Mouse (Mus musculus) cortical plate, adult 2 months (tissue): Measurements from ENCODE around the gene Braf. TPM values are rescaled to one million over a fixed set of nuclear protein-coding genes. Genes with fewer than 3 reads are reported as not detected.

Source experiments
- H3K27ac ChIP-seq: fragments of 200-500 bp; 2 replicates; pipeline ENCODE4 v1.5.1; 2012; ENCODE audit warnings: low read length, control low read depth, inconsistent platforms; ENCODE audit not compliant: insufficient read depth
- H3K4me1 ChIP-seq: fragments of 200-500 bp; 2 replicates; pipeline ENCODE4 v1.6.1; 2011; ENCODE audit warnings: low read length; ENCODE audit not compliant: control insufficient read depth, insufficient read depth
- H3K4me3 ChIP-seq: fragments of 200-500 bp; 2 replicates; pipeline ENCODE4 v1.5.1; 2011; ENCODE audit warnings: mild to moderate bottlenecking, low read length, control low read depth; ENCODE audit not compliant: insufficient read depth
- CTCF ChIP-seq: fragments of 200-500 bp; IDR thresholded peaks from 2 replicates; pipeline ENCODE4 v1.5.1; 2011; ENCODE audit warnings: mild to moderate bottlenecking, control low read depth, low read length; ENCODE audit not compliant: insufficient read depth; ENCODE audit errors: extremely low read depth
- POLR2A ChIP-seq: fragments of 200-500 bp; IDR thresholded peaks from 2 replicates; pipeline ENCODE4 v1.6.1; 2011; ENCODE audit warnings: mild to moderate bottlenecking, low read length, control low read depth; ENCODE audit not compliant: insufficient read depth; ENCODE audit errors: extremely low read depth
- polyA plus RNA-seq: library from polyadenylated mRNA; depleted of rRNA; stranded (reverse); fragments of >200 nt; gene quantifications from 2 replicates; pipeline ENCODE4 v1.2.3, GENCODE M21; 2012

Braf gene
- polyA plus RNA-seq, 1 experiment, result 38.5 TPM

DNA sequence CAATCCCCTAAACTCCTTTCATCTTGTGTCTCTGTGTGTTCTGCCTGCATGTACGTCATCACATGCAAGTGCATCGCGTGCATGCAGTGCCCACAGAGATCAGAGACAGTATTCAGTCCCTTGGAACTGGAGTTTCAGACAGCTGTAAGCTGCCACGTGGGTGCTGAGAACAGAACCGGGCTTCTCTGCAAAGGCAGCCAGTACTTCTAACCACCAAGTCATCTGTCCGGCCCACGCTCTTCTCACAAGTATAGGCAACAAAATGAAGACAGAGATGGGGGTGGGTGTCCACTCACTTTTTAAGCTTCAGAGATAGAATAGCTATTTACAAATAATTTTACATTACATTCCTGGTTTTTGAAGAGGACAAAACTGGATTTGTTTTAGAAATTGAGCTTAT lies 50.2 kb downstream of the Braf start:
- TF ChIP-seq POLR2A (no peak), CTCF (no peak)
- Histone ChIP-seq H3K27ac (no peak overlapping the region), H3K4me3 (no peak overlapping the region), H3K4me1 (no peaks in the 10 kb centered on the region)

DNA sequence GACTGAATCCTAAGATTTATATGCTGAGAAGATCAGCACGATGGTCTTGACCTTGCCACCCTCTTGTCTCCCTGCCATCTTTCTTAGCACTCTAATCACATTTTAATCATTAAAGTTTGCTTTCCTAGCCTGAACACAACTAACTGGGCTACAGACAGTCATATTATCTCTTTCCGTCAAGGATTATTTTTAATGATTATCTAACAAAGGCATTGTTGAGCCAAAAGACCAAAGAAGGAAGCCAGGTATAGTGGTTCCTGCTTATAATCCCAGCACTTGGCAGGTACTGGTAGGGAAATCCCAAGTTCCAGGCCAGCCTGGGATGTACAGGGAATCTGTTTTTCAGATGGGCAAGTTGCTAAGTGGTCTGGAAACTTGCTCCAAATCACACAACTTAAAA lies 114.0 kb downstream of the Braf start:
- no peaks in the 10 kb centered on the region; the same call in 1 of the 2 replicates for H3K4me1 ChIP-seq
- no peak overlapping the region for H3K27ac ChIP-seq
- no peak overlapping the region for H3K4me3 ChIP-seq
- TF ChIP-seq CTCF (no peak), POLR2A (no peak)

DNA sequence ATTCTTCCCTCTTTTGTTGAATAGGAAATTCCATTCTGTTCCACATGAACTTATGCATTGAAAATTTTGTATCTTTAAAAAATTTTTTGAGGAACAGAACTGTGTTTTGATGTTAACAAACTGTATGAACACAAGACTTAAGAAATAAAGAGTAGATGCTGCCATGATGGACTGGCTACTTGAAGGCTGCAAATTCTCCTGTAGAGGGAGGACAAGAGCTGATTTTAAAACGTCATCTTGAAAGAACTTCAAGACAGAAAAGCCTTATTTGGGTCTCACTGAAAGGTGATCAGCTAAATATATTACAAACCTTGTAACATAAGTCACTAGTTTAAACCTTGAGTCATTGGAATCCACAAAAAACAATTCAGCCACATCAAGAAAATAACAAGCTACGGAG lies 115.1 kb downstream of the Braf start:
- Histone ChIP-seq H3K4me3 (no peak overlapping the region), H3K27ac (no peak overlapping the region), H3K4me1 (peaks cover 2% of the 10 kb centered on the region)
- no peak for TF ChIP-seq POLR2A
- TF ChIP-seq CTCF, result no peak

DNA sequence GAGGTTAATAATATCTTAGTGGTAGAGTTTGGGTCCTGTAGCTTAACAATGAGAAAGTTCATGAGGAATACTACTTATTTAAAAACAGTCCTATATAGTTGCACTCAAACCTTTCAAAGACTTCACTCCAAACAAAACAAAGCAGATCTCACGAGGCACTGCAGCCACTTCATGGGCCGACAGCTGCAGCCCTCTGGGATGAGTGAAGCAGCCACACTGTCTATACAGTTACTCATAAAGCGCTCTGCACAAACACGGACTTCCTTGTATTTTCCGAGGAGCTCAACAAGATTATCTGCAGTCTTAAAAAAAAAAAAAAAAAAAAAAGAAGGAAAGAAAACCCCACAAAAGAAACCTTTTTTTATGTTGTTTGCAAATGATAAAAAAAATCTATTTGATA lies 117.9 kb downstream of the Braf start:
- no peak overlapping the region for H3K4me3 ChIP-seq
- H3K4me1 ChIP-seq, result peaks cover 2% of the 10 kb centered on the region
- TF ChIP-seq CTCF (no peak), POLR2A (no peak)

DNA sequence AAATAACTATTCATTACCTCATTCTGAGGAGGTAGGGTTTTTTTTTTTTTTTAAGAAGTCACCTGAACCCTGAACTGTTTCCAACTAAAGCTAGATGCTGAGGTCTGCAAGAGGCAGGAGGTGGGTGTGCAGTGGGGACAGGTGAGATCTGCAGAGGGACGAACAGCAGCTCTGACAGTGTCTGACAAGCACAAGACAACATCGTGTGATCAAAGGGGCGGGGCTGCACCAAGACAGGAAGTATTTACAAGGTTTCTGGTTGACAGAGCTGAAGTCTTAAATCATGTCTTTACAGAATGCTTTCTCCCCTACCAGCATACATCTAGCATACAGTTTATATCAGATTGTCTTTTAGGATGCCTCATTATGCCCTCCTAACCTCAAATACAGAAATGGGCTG lies 118.4 kb downstream of the Braf start:
- TF ChIP-seq POLR2A (no peak), CTCF (no peak)
- no peak overlapping the region for H3K27ac ChIP-seq
- H3K4me1 ChIP-seq, result peaks cover 2% of the 10 kb centered on the region
- H3K4me3 ChIP-seq, result no peak overlapping the region

More for the DNA sequence above, 117.9 kb downstream of the Braf start:
- H3K27ac ChIP-seq, result no peak overlapping the region

DNA sequence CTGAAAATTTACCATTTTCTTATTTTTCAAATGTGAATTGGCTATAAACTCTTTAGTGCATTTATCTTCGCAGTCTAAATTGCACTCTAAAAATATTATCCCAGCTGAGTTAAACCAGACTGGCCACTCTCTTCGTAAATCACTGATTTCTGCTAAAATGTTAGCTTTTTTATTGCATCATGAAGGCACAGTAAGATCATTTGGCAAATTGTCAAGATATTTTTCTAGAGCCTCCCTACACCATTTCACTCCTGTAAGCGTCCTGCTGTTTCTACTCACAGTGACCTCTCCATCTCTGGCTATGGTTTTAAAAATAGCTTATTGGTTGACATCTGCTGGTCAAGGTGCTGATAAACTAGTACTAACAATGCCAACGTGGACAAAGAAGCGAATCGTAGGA lies 119.2 kb downstream of the Braf start:
- Histone ChIP-seq H3K4me3 (no peak overlapping the region), H3K4me1 (peaks cover 2% of the 10 kb centered on the region), H3K27ac (peak overlapping the region; percentile 71; the same call in 1 of the 2 replicates)
- TF ChIP-seq CTCF (no peak), POLR2A (no peak)

DNA sequence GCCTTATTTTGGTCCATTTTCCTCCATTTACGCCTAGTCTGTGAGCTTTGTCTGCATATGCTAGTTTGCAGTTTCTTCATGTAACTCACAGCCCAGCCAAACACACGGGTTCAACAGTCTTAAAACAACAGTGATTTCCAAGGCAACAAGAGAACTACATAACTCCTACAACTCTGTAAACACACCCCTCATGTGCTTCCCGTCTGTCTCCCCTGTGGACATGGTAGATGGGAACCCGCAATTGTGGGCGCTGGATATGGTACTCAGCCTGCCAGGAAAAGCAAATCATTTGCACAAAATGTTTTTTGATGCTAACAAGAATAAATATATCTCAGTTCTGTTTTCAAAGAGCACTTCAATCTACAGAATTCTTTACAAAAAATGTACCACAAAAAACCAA lies 120.7 kb downstream of the Braf start:
- Histone ChIP-seq H3K4me1 (peaks cover 2% of the 10 kb centered on the region), H3K27ac (no peak overlapping the region), H3K4me3 (no peak overlapping the region)
- TF ChIP-seq POLR2A (no peak), CTCF (no peak)

DNA sequence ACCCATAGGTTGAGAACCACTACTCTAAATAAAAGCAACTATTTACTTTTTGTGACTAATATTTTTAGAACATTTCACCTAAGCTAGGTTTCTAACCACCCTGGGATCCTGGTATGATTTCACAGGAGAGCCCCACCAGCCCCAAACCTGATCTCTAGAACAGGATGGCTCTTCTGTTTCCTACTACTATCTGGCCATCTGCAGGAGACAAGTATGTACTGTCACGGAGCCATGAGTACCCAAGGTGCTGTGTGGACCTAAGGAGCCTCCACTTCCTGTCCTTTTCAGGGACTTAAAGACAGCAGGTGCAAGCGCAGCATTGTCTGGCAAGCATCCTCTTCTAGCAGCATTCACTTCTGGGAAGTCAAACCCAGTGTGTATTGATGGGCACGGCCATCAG lies 123.4 kb downstream of the Braf start:
- TF ChIP-seq CTCF, result no peak
- no peak overlapping the region for H3K4me3 ChIP-seq
- H3K4me1 ChIP-seq, result peaks cover 2% of the 10 kb centered on the region
- no peak overlapping the region for H3K27ac ChIP-seq

DNA sequence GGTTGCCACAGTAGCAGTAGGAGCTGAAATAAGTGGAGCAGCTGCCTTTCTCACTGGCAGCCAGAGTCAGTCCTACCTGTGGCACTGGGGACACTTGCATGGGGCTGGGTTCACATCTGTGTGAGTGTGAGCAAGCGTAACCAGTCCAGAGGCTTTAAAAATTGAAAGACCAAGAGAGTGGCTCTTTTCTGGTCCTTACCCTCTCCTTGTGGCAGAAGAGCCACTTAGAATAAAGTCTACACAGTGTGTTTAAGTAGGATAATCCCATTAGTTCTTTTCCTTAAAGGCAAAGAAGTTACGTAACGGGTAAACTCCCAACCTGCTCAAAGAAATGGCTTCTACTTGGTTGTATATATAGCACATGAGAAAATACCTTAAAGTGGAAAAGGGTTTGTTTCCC lies 124.4 kb downstream of the Braf start:
- Histone ChIP-seq H3K4me3 (no peak overlapping the region), H3K27ac (no peak overlapping the region), H3K4me1 (peaks cover 2% of the 10 kb centered on the region)
- no peak for TF ChIP-seq POLR2A
- no peak for TF ChIP-seq CTCF

DNA sequence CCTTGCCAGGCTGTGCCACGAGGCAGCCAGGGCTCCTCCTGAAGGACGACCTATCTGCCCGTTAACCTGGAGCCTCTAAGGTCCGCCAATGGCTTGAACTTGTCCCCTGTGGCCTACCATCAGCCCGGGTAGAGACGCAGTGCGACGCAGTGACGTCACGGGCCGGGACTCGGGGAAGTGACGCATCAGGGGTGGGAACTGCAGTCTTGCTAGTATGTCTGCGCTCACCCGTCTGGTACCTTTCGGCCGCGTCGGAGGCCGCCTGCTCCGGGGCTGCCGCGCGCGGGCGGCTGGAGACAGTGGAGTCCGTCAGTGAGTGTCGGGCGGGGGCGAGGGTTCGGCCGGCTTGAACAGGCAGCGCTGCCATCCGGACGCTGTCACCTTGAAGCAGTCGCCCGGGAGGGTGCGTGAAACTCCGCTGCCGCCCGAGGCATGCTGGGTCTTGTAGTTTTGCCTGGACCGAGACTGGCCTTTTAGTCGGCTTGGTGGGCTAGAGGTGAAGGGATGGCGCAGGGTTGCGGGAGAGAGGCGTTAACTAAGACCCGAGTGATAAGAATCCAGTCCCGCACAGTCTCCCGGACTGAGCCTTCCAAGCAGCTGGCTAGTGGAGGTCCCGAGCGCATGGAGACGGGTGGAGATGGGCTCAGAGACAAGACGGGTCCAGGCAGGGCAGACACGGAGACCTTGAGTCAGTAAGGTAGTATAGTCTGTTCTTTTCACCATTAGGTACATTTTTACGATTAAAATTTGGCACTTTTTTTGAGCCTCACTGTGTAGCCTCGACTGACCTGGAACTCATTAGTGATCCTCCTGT lies 132.7 kb downstream of the Braf start, which contains the start of gene Ndufb2:
Ndufb2 (plus strand) TSS at position 174 of the 814 bp plus-strand sequence.
- no peaks in the 10 kb centered on the region; the same call in 1 of the 2 replicates for H3K4me1 ChIP-seq
- H3K4me3 ChIP-seq, result peak within 1 kb of the TSS; percentile 96
- TF ChIP-seq POLR2A (peak; percentile 95), CTCF (no peak)
- H3K27ac ChIP-seq, result peak within 1 kb of the TSS; percentile 97
